Mouse (Mus musculus) hindbrain, embryonic 10.5 days (tissue): Measurements from ENCODE around the gene Hoxd1. TPM values are rescaled to one million over a fixed set of nuclear protein-coding genes. Genes with fewer than 3 reads are reported as not detected.
A peak's percentile ranks its signal among the peaks of the same experiment; 100 is the strongest.

Experiments used
- DNase-seq: peaks from one replicate; pipeline ENCODE4 v3.0.0-alpha.2; 2017; ENCODE audit warnings: low spot score
- H3K27ac ChIP-seq: fragments of 300-500 bp; sonication (generic); 2 replicates; pipeline ENCODE4 v1.5.1; 2016; ENCODE audit warnings: mild to moderate bottlenecking, moderate library complexity
- H3K27me3 ChIP-seq: fragments of 300-500 bp; sonication (generic); 2 replicates; pipeline ENCODE4 v1.6.1; 2016; ENCODE audit warnings: mild to moderate bottlenecking; ENCODE audit not compliant: poor library complexity, insufficient read depth, severe bottlenecking
- H3K36me3 ChIP-seq: fragments of 300-500 bp; sonication (generic); 2 replicates; pipeline ENCODE4 v1.6.1; 2016; ENCODE audit warnings: mild to moderate bottlenecking, moderate library complexity
- H3K4me1 ChIP-seq: fragments of 300-500 bp; sonication (generic); replicated peaks from 2 replicates; pipeline ENCODE4 v1.6.1; 2016; ENCODE audit warnings: mild to moderate bottlenecking
- H3K4me3 ChIP-seq: fragments of 300-500 bp; sonication (generic); 2 replicates; pipeline ENCODE4 v1.5.1; 2016; ENCODE audit warnings: mild to moderate bottlenecking, moderate library complexity
- H3K9me3 ChIP-seq: fragments of 300-500 bp; sonication (generic); 2 replicates; pipeline ENCODE4 v1.6.1; 2016; ENCODE audit warnings: mild to moderate bottlenecking, moderate library complexity
- WGBS: fragments of 180-500 bp; shearing (Covaris S2); methylation state at CpG from one replicate; pipeline ENCODE4 v1.1.7; 2016; 5-methylcytosine and 5-hydroxymethylcytosine counted together
- polyA plus RNA-seq: library from polyadenylated mRNA; unstranded; fragments of >200 nt; fragmentation: Nextera tagmentation; extraction: Ambion mirVana; gene quantifications from 2 replicates; pipeline ENCODE4 v1.2.1, GENCODE M21; 2016

The Hoxd1 gene
- polyA plus RNA-seq, 1 experiment from 2014 or later: 0.60 TPM

- peak; percentile 32 for DNase-seq
- peaks cover 14% of the 10 kb centered on the region for H3K4me1 ChIP-seq
- H3K27ac ChIP-seq: peak within 1 kb of the TSS; percentile 70
- no peaks in the 10 kb centered on the region for H3K9me3 ChIP-seq
- peak within 1 kb of the TSS; percentile 49 for H3K4me3 ChIP-seq
- 5% methylated on average over 5 of the region's 5 CpGs for WGBS
- H3K36me3 ChIP-seq: no peaks in the 10 kb centered on the region
- H3K27me3 ChIP-seq: peaks cover 100% of the 10 kb centered on the region
Measured at GRCm38 (mm10) chr2:74726551-74726950, 36.2 kb upstream of the Hoxd1 start, which contains the start of gene Gm28230. Gm28230 (plus strand) TSS chr2:74726728.

GRCm38 (mm10) chr2:74726973-74727639 is 35.7 kb upstream of the Hoxd1 start:
- H3K27ac ChIP-seq: peak overlapping the region; percentile 70
- H3K9me3 ChIP-seq: no peaks in the 10 kb centered on the region
- peaks cover 14% of the 10 kb centered on the region for H3K4me1 ChIP-seq
- under 1% methylated on average over 43 of the region's 43 CpGs for WGBS
- peaks cover 100% of the 10 kb centered on the region for H3K27me3 ChIP-seq
- peak; percentile 48 for DNase-seq
- peak overlapping the region; percentile 49 for H3K4me3 ChIP-seq
- H3K36me3 ChIP-seq: no peaks in the 10 kb centered on the region

GRCm38 (mm10) chr2:74727640-74728302 is 35.0 kb upstream of the Hoxd1 start:
- peak; percentile 25 for DNase-seq
- Histone ChIP-seq H3K9me3 (no peaks in the 10 kb centered on the region), H3K36me3 (no peaks in the 10 kb centered on the region), H3K4me1 (peaks cover 18% of the 10 kb centered on the region), H3K27ac (peak overlapping the region; percentile 70), H3K4me3 (peak overlapping the region; percentile 49), H3K27me3 (peaks cover 100% of the 10 kb centered on the region)
- WGBS: under 1% methylated on average over 25 of the region's 25 CpGs

GRCm38 (mm10) chr2:74728303-74728680 is 34.5 kb upstream of the Hoxd1 start:
- DNase-seq: peak; percentile 43
- H3K4me1 ChIP-seq: peaks cover 20% of the 10 kb centered on the region
- 1% methylated on average over 13 of the region's 13 CpGs for WGBS
- H3K36me3 ChIP-seq: no peaks in the 10 kb centered on the region
- H3K9me3 ChIP-seq: no peaks in the 10 kb centered on the region
- H3K27ac ChIP-seq: peak overlapping the region; percentile 70; the same call in 1 of the 2 replicates
- peaks cover 100% of the 10 kb centered on the region for H3K27me3 ChIP-seq
- peak overlapping the region; percentile 49 for H3K4me3 ChIP-seq

GRCm38 (mm10) chr2:74730331-74730730 is 32.4 kb upstream of the Hoxd1 start:
- Histone ChIP-seq H3K4me3 (no peak overlapping the region), H3K27ac (no peak overlapping the region), H3K9me3 (no peaks in the 10 kb centered on the region), H3K27me3 (peaks cover 100% of the 10 kb centered on the region), H3K36me3 (no peaks in the 10 kb centered on the region), H3K4me1 (peaks cover 20% of the 10 kb centered on the region)
- no peak for DNase-seq
- WGBS: 4% methylated on average over 8 of the region's 8 CpGs

- H3K4me1 ChIP-seq: peaks cover 24% of the 10 kb centered on the region
- peak; percentile 27 for DNase-seq
- peaks cover 100% of the 10 kb centered on the region for H3K27me3 ChIP-seq
- H3K4me3 ChIP-seq: no peak overlapping the region; the same call in 1 of the 2 replicates
- no peaks in the 10 kb centered on the region for H3K9me3 ChIP-seq
- peak overlapping the region; percentile 2; the same call in 1 of the 2 replicates for H3K27ac ChIP-seq
- no peaks in the 10 kb centered on the region for H3K36me3 ChIP-seq
Measured at GRCm38 (mm10) chr2:74731055-74731454, 31.7 kb upstream of the Hoxd1 start.

- Histone ChIP-seq H3K36me3 (no peaks in the 10 kb centered on the region), H3K4me1 (peaks cover 26% of the 10 kb centered on the region), H3K27ac (peak overlapping the region; percentile 76), H3K27me3 (peaks cover 100% of the 10 kb centered on the region), H3K9me3 (no peaks in the 10 kb centered on the region), H3K4me3 (peak overlapping the region; percentile 45)
- DNase-seq: peak; percentile 30
- 2% methylated on average over 9 of the region's 9 CpGs for WGBS
Measured at GRCm38 (mm10) chr2:74731799-74732512, 30.8 kb upstream of the Hoxd1 start.

- Histone ChIP-seq H3K4me3 (peak overlapping the region; percentile 45), H3K27me3 (peaks cover 100% of the 10 kb centered on the region), H3K9me3 (no peaks in the 10 kb centered on the region), H3K4me1 (peaks cover 20% of the 10 kb centered on the region), H3K27ac (peak overlapping the region; percentile 76), H3K36me3 (no peaks in the 10 kb centered on the region)
- peak; percentile 62 for DNase-seq
- WGBS: under 1% methylated on average over 52 of the region's 52 CpGs
Measured at GRCm38 (mm10) chr2:74732513-74733316, 30.1 kb upstream of the Hoxd1 start.

- no peak for DNase-seq
- WGBS: under 1% methylated on average over 16 of the region's 16 CpGs
- H3K4me1 ChIP-seq: peaks cover 17% of the 10 kb centered on the region
- peak overlapping the region; percentile 84 for H3K27ac ChIP-seq
- no peaks in the 10 kb centered on the region for H3K9me3 ChIP-seq
- peaks cover 100% of the 10 kb centered on the region for H3K27me3 ChIP-seq
- peak overlapping the region; percentile 45 for H3K4me3 ChIP-seq
- no peaks in the 10 kb centered on the region for H3K36me3 ChIP-seq
Measured at GRCm38 (mm10) chr2:74733317-74733661, 29.5 kb upstream of the Hoxd1 start.

- Histone ChIP-seq H3K4me1 (peaks cover 17% of the 10 kb centered on the region), H3K36me3 (no peaks in the 10 kb centered on the region), H3K27ac (peak overlapping the region; percentile 84), H3K4me3 (peak overlapping the region; percentile 45), H3K27me3 (peaks cover 100% of the 10 kb centered on the region), H3K9me3 (no peaks in the 10 kb centered on the region)
- peak; percentile 55 for DNase-seq
- WGBS: under 1% methylated on average over 6 of the region's 6 CpGs
Measured at GRCm38 (mm10) chr2:74733765-74734164, 29.0 kb upstream of the Hoxd1 start.

GRCm38 (mm10) chr2:74734451-74734850 is 28.3 kb upstream of the Hoxd1 start:
- Histone ChIP-seq H3K27me3 (peaks cover 100% of the 10 kb centered on the region), H3K27ac (peak overlapping the region; percentile 84), H3K4me3 (peak overlapping the region; percentile 45), H3K9me3 (no peaks in the 10 kb centered on the region), H3K36me3 (no peaks in the 10 kb centered on the region), H3K4me1 (peaks cover 17% of the 10 kb centered on the region)
- DNase-seq: peak; percentile 51
- WGBS: under 1% methylated on average over 13 of the region's 13 CpGs
